Mouse (Mus musculus): ENCODE measurements at regions not wholly inside any gene's neighbourhood (a gene's known extent, or its start where the extent isn't known, plus 50 kb on each side); places are given as distances from the start of the nearest gene placed in this dataset.

DNA sequence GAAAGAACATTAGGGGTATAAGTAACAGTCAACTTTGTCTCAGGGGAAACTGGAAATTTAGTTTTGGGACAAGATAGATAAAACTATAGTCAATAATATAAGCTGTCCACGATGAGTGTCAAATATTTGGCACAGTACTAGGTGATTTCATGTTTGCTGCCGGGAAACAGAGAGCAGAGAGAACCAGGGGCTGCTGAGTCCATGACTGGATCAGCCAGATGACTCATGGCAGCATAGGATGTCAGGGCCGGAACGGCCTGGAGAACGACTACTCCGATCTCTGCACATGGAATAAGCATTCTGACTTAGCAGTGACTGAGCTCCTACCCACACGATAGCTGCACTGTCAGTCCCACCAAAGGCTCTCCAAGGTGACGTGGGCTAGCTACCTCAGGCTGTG, 197.6 kb upstream of the Bmper start:
- ATAC-seq: no peak

DNA sequence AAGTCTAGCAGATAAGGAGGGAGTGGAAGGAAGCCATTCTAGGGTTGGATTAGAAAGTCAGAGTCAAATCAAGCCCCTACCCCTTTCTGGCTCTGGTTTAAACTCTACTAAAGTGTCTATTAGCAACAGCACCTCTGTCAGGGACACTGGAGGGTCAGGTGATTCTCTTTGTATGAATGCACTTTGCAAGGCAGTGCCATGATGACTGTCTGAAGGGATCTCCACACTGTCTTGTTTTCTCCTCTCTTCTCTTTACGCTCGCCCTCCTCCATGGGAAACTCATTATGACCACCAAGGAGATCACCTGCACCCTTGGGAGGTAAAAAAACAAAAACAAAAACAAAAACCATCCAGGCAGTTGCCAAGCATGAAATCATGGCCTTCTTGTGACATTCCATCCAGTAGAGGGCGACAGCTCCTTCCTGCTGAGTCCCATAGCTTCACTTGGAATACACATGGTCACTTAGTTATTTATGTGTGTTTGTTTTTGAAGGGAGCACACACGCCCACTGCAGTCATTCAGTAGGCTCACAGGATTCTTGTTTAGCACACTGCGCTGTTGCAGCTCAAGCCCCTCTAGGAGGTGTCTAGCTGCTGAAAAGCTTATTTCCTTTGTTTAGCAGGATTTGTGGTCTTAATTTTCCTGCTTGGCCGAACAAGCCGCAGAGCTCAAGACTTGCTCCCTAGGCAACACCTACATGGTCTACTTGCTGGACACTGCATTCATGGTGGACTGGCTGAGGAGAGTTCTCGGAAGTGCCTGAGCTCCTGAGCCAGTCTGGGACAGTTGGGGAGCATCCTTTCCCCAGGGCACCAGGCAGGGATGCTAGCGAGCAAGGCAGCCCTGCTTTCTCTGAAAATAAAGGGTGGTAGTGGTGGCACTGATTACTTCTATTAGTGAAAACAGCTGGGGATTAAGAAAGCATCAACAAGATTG, 195.2 kb upstream of the Bmper start:
- ATAC-seq: no peak

DNA sequence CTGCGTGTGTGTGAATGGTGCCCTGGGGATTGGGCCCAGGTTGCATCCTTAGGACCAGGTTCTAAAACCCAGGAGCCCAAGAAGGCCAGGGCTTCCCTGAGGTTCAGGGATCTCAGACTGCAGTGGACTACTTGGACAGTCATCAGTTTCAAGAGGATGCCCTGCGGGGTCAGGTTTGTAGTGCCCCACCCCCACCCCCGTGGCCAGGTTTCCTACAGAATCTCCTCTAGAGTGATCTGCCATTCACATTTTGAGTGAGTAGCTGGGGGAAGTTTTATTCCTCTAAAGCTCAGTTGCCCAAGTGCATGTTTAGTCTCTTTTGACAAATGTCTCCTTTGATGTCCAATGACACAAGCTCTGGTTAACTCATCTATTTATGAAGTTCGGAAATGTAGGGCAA, 193.5 kb upstream of the Bmper start:
- no peak for ATAC-seq

DNA sequence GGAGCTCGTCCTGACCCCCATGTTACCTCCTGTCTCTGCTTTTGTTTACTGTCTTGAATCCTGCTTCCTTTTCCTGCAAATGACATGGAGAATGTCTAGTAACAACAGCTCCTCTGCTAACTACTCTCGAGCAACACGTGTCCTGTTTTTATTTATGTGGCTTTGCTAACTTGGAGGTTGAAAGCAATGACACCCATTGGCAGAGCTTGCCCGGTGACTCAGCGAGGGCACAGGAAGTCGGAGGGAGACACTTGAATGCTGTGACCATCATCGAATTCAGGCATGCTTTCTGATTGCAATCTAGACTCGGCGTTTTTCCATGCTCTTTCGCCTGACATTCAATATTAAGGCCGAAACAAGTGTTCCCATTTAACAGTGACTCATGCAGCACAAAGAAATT, 192.7 kb upstream of the Bmper start:
- ATAC-seq: no peak

GRCm38 (mm10) chr9:23030546-23030945, 192.3 kb upstream of the Bmper start:
- ATAC-seq: no peak

DNA sequence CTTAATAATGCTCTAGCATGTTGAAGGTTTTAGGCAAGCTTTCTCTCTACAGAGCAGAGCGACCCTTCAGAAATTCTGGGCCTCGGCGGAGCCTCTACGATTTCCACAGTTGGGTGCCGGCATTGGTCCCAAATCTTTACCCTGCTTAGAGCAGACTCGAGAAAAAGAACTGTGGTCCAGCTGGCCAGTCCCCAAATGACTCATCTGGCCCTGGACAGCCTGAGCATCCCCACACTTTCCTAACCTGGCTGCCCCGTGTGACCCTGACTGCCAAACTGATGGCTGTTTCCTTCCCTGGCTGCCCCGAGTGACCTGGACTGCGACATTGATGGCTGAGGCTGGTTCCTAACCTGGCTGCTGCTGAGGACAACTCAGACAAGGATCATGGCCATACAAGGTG, 191.0 kb upstream of the Bmper start:
- no peak for ATAC-seq

DNA sequence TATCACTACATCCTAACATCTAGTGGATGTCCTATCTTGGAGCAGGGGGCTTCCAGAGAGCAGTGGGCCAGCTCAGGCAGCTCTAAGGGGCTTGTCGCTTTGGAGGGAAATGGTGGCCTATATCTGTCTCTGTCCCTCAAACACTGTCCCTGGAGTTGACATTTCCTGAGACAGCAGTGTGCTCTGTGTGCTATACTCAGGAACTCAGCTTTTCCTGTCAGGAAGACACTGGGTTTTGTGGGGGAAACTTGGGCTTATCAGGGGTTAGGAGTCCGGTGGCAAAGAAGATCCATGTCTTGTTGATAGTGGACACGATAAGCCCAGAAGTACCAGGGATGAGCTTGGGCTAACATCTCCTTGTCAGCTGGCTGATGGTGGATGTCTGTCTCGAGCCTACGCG, 187.6 kb upstream of the Bmper start:
- ATAC-seq: no peak

DNA sequence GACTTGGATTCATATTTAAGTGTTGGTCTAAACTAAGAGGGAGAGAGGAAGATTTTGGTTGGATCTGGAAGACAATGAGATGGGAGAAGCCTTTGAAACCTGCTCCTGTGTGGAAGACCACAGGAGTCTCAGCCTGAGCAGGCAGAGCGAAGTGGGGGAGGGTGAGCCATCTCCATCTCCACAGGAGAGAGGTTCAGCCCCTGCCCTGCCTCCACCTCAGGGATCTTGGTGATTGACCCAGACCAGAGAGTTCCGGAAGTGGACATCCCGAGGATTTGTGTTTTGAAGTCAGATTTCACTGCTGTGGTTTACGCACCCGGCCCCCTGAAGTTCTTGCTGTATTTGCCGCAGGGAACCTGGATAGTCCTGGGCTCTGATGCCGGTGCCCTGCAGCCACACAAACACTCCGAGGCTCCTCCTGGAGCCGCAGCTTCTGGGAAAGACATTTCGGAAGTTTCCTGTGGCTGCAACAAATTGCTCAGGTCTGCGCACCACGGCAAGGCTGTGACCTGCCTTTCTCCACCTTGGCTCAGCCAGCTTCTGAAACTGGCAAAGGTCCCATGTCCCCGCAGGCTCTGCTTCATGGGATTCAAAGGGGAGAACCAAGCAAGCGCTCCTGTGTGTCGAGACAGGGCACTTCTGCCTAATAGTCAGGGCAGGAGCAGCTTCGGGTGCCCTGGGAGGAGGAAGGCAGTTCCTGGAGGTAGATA, 186.8 kb upstream of the Bmper start:
- no peak for ATAC-seq

DNA sequence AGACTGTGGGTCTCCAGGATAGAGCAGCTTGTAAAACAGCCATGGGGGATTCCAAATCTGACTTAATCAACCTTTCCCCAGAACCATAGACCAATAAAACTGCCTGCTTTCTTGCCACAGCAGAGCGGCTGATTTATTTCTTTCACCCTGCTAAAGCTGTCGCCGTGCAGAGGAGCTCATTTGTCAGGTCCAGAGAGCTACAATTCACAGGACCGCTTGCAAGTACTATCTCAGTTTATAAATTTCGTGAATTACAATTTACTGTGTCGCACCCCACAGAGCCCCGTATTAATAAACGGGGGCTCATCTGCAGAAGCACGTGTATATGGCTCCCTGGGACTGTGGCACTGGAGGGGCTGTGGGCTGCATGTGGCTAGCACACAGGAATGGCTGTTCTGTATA, 185.4 kb upstream of the Bmper start:
- no peak for ATAC-seq

GRCm38 (mm10) chr9:23039588-23039987, 183.3 kb upstream of the Bmper start:
- ATAC-seq: no peak

- ATAC-seq: no peak
These were observed 181.9 kb upstream of the Bmper start for GRCm38 (mm10) chr9:23041025-23041424.

DNA sequence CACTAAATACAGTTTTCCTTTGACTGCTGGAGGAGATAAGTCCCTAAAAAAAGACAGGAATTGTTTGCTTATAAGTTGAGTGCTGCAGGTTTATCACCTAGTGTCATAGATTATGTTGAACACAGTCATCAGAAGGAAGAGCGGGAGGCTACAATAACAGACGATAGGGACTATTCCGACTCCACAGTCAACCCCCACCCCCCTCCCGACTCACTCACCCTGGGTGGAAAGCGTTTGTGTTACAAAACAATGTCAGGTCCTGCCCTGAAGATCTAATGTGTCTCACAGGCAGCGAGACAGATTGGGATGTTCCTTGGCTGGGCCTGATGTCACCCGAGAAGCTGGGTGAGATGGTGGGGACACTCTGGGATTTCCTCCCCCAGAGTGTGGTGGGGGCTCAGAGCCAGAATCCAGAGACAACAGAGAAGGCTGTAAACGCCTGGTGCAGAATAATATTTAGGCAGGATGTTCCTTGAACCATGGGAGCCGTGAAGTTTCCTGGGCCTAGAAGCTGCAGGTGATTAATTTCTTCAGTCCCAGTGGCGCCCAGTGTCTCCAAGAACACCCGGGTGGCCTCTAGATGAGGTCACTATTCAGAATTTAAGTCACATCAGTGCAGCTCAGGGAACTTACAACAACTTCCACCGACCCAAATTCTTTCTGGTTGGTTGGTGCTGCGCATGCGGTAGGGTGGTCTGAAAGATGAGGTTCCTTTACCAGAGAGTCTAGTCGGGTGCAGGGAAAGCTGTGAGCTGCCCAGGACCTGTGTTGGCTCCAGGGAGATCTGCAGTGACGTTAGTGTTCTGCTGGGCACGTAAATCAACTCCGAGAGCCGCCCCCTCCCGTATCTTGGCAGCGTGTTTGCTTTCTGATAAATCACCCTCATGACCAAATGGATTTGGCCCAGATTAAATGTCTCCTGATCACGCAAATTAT, 181.1 kb upstream of the Bmper start:
- no peak for ATAC-seq

GRCm38 (mm10) chr9:23043006-23043405, 179.9 kb upstream of the Bmper start:
- ATAC-seq: no peak

- no peak for ATAC-seq
These were observed 177.4 kb upstream of the Bmper start for GRCm38 (mm10) chr9:23045486-23045885.

- ATAC-seq: no peak
These were observed 172.1 kb upstream of the Bmper start for GRCm38 (mm10) chr9:23050751-23051150.

GRCm38 (mm10) chr9:23059526-23059925, 163.3 kb upstream of the Bmper start:
- no peak for ATAC-seq

GRCm38 (mm10) chr9:23060526-23060925, 162.3 kb upstream of the Bmper start:
- ATAC-seq: no peak

DNA sequence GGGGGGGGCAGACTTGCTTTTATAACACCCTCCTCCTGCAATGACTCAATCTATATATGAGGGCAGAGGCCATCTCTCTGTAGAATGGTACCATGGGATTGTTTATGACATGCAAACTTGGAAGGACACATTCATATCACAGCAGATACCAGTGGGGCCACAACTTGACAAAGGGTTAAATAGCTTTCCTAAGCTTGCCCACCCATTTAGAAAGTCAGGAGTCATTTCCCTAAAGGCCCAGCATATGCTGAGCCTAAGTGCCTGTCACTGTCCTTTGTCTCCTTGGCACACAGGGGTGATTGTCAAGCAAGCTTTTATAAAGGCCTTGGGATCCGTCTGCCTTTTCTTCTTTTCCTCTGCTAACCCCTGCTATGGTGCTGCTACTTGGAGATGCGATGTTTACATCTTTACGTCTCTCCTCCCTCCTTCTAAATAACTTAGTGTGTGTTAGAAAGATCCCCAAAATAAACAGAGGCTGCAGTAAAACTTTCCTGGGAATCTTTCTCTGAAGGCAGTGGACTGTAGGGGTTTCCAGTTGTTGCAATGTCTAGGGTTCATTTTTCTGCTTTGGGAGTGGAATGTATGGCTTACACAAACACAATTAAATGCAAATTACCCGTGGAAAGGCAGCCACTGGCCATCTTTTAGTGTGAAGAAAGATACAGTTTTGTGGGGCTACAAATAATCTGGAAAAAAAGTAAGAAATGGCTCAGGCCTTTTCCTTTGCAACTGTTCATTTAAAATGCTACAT, 161.5 kb upstream of the Bmper start:
- ATAC-seq: no peak

DNA sequence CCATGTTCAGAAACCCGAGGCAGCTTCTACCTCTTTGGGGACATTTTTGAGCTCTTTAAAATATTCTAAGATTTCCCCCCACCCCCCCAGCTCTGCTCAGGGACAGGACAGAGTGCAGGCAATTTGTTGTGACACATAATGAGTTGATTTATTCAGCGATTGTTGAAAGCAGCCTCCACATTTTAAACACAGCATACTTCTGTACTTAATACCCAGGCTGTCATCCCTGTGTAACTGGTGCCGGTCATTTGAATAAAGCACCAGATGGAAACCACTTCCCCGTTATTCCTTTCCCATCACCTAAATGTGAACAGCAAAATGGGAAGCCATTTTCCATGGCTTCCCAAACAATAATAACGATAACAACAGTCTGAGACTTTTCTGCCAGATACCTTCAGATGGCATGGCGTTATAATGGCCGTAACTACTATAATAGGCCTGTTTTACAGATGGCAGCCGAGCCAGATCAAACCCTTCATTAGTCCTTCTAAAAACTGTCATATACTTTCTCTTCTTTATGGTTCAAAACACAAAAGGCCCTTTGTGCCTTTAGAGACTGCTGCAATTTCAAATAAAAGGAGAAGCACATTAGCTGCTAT, 160.7 kb upstream of the Bmper start:
- ATAC-seq: no peak

- no peak for ATAC-seq
These were observed 160.0 kb upstream of the Bmper start for GRCm38 (mm10) chr9:23062656-23063444.

DNA sequence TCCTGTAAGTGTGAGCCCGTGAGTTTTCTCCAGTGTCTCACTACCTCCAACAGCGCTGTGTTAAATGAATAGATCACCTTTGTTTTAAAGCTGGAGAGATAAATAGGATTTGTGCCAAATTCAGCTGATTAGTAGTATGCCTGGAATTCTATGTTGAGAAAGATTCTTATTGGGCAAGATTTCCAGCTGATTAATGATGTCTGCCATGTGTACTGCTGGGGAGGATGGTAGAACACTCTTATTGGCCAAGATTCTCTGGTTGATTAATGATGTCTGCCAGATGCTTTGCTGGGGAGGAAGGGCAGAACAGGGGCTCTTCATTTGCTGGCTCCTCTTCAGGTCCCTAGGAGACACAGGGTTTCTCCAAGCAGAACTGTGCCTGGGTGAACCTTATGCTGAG, 158.9 kb upstream of the Bmper start:
- ATAC-seq: no peak
